8 mouse cellular contexts compared by ENCODE assay signal in genomic region chrX:95967847-95968593, GRCm38 (mm10). TPM values are rescaled to one million over a fixed set of nuclear protein-coding genes. Genes with fewer than 3 reads are reported as not detected.
DNase-seq lines count a peak whose midpoint lies in the region; ATAC-seq and TF ChIP-seq lines count a peak whose summit lies in the region.

No protein-coding gene starts in this region.

- peak; percentile 91 for ATAC-seq in embryonic facial prominence, embryonic 14.5 days (ENCODE audit: low read depth)
- ATAC-seq in hematopoietic stem cell, adult 5-6 weeks (replicated peaks in 1 of 2; ENCODE audit: insufficient read depth in 1 of 2, low FRiP score in 2 of 2, low TSS enrichment in 1 of 2, low read depth in 1 of 2, poor library complexity in 2 of 2, severe bottlenecking in 2 of 2): peak; percentile 73 to 84

- peak overlapping the region; percentile 62 for H3K4me2 ChIP-seq in embryonic facial prominence, embryonic 14.5 days (ENCODE audit: low read depth, low read length)

- 12% methylated on average over 28 of the region's 28 CpGs for WGBS in bone marrow, adult 2 months
- WGBS in embryonic facial prominence, embryonic 14.5 days: 27% methylated on average over 22 of the region's 28 CpGs

- no peaks in the 10 kb centered on the region for H3K4me1 ChIP-seq in bone marrow, adult 2 months (ENCODE audit: control insufficient read depth, insufficient read depth, low read length)
- H3K4me1 ChIP-seq in embryonic facial prominence, embryonic 14.5 days (ENCODE audit: control insufficient read depth, insufficient read depth, low read length): no peaks in the 10 kb centered on the region

- H3K36me3 ChIP-seq in embryonic facial prominence, embryonic 14.5 days (ENCODE audit: control insufficient read depth, insufficient read depth, low read length): no peaks in the 10 kb centered on the region

- TF ChIP-seq POLR2A in bone marrow, adult 2 months (IDR thresholded peaks at IDR 0.05; ENCODE audit: borderline replicate concordance, control insufficient read depth, low read depth, low read length): no peak

- DNase-seq in ES-CJ7 (ENCODE audit: low read depth, low spot score): peak; percentile 90
- DNase-seq in embryonic facial prominence, embryonic 14.5 days (ENCODE audit: low spot score): peak; percentile 93
- DNase-seq in left cerebral cortex, adult 11 months (ENCODE audit: low spot score): peak; percentile 37
- peak; percentile 65 to 77 for DNase-seq in lung, postnatal 4 days
- DNase-seq in retina, postnatal 7 days (ENCODE audit: low read depth, low spot score): peak; percentile 67
- peak; percentile 29 for DNase-seq in urinary bladder, postnatal 25 days (ENCODE audit: low spot score)

- TF ChIP-seq CTCF in bone marrow, adult 2 months (IDR thresholded peaks at IDR 0.05; ENCODE audit: control insufficient read depth, insufficient read depth, low read length): peak; percentile 22; the same call in 1 of the 2 replicates

- H3K27ac ChIP-seq in bone marrow, adult 2 months (ENCODE audit: control insufficient read depth, insufficient read depth, low read depth, low read length, poor library complexity): peak overlapping the region; percentile 37; the same call in 1 of the 2 replicates
- H3K27ac ChIP-seq in embryonic facial prominence, embryonic 14.5 days (replicated peaks; ENCODE audit: low read depth, low read length): peak overlapping the region; percentile 79

- H3K27me3 ChIP-seq in embryonic facial prominence, embryonic 14.5 days (replicated peaks; ENCODE audit: control insufficient read depth, insufficient read depth, low read length): no peaks in the 10 kb centered on the region

- no peaks in the 10 kb centered on the region for H3K9me3 ChIP-seq in embryonic facial prominence, embryonic 14.5 days (ENCODE audit: control insufficient read depth, low read length)

- H3K9ac ChIP-seq in embryonic facial prominence, embryonic 14.5 days (ENCODE audit: low read depth, low read length): peak overlapping the region; percentile 76

- peak overlapping the region; percentile 70 for H3K4me3 ChIP-seq in bone marrow, adult 2 months (replicated peaks; ENCODE audit: control insufficient read depth, low read depth, low read length)
- H3K4me3 ChIP-seq in embryonic facial prominence, embryonic 14.5 days (ENCODE audit: low read depth, low read length): peak overlapping the region; percentile 45

RNA-seq across cellular contexts. Expression of gene Las1l, which starts 11.3 kb away (rescaled TPM):
- 16.4 and 22.7 TPM in 2 replicates for polyA plus RNA-seq in bone marrow, adult 2 months (2011; ENCODE audit: insufficient read depth, insufficient read length, low replicate concordance, missing spikeins)
- polyA plus RNA-seq in embryonic facial prominence, embryonic 14.5 days (2014; fragmentation: Nextera tagmentation; extraction: Ambion mirVana): 31.3 and 38.9 TPM in 2 replicates
- total RNA-seq in hematopoietic stem cell, adult 5-6 weeks (2017): 33.5 and 39.9 TPM in 2 replicates

Comparison
In these comparisons a context has a peak if more than half of its experiments do, and no peak if none do; other contexts are left out.
1. Peak in every context shown above with its lines: DNase-seq, ATAC-seq, H3K4me3 ChIP-seq and H3K27ac ChIP-seq.
2. DNase-seq: peak in every context shown above with its lines; median percentile 93 in embryonic facial prominence, embryonic 14.5 days; 90 in ES-CJ7; 71 in lung, postnatal 4 days; 67 in retina, postnatal 7 days; 37 in left cerebral cortex, adult 11 months; 29 in urinary bladder, postnatal 25 days.